Mouse (Mus musculus): ENCODE measurements at regions not wholly inside any gene's neighbourhood (a gene's known extent, or its start where the extent isn't known, plus 50 kb on each side); places are given as distances from the start of the nearest gene placed in this dataset.
"Not testable (repeated sequence)": the region's sequence is repeated elsewhere in the genome, so short reads cannot be mapped to it uniquely, and the experiment has no call there.

GRCm38 (mm10) chr12:77854281-77855075 lies 339.6 kb upstream of the Gm6657 start:
- no peak for DNase-seq (ENCODE audit: low read depth)

DNA sequence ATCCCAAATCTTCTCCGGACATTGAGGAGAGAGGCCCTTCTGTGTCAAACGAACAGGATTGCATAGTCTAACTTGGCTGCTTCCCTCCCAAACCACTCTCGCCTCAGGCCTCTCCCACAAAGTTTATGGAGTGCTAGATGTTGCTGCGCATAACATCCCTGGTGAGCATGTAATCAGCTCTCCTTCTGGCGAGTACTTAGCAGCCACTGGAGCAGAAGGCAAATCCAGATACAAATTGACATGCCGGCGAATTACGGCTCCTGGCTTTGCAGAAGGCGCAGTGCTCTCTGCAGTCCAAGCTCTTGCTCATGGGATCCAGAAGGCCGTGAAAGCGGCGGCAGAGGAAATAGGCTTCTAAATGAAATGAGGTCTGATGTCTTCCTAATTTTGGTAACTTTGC lies 338.2 kb upstream of the Gm6657 start:
- DNase-seq (ENCODE audit: low read depth) = no peak

- no peak for DNase-seq (ENCODE audit: low read depth)
These were observed 336.8 kb upstream of the Gm6657 start for GRCm38 (mm10) chr12:77857281-77857680.

- no peak for DNase-seq (ENCODE audit: low read depth)
These were observed 333.1 kb upstream of the Gm6657 start for GRCm38 (mm10) chr12:77860769-77861557.

DNA sequence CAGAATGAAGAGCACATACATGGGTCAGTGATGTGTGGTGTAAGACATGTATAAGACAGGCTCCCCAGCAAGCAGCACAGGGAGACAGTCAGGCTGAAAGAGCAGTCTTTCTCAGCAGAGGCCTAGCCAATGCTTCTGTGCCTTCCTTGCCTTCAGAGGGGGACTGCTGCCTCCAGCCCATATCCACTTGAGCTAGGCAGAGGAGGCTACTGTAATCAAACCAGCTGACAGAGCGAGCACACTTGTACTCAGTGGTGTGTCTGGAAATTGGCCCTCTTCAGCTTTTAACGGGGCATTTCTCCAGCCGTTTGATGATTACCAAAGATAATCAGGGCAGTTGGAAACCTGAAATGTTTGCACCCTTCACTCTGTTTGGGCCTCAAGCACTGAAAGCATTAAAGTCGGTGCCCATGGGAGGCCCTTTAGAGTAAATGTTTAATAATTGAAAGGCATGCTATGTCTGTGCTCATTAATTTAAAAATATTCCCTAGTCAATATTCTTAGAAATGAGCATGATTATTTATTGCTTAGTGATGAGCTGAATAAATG lies 326.0 kb upstream of the Gm6657 start:
- DNase-seq (ENCODE audit: low read depth) = no peak

DNA sequence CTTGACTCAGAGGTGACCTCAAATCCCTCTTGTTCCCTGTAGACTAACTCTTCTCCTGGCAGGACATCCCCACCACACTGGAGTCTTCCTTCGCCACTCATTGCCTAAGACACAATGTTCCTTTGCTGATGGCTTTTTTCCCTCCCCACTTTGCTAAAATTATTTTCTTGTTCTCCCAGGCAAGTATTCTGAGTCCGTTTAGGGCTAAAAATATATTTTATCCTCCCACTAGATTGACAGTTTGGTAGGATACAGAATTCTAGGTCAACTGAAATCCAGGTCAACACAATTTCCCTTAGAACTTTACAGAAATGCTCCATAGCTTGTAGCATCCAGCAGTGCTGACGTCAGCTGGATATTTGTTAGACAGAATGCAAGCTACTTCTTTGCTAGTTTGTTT lies 324.7 kb upstream of the Gm6657 start:
- DNase-seq (ENCODE audit: low read depth) = no peak

- DNase-seq (ENCODE audit: low read depth) = no peak
These were observed 306.7 kb upstream of the Gm6657 start for GRCm38 (mm10) chr12:77887335-77887734.

DNA sequence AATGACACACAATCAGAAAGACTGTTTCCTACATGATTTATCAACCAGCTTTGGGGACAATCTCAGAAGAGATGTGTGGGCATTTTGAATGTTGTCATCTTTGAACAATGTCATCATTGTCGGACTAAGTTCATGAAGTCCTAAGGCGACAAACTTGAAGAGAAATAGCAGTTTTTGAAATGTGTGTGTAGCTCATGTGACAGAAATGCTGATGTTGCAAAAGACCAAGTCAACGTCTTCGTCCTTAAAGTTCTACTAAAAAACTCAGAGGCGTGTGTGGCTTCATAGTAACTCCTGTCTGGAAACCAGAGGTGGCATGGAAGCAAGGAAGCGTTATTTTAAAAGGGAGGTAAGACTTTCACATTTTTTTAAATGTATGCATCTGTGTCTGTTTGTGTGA lies 302.6 kb upstream of the Gm6657 start:
- no peak for DNase-seq (ENCODE audit: low read depth)

GRCm38 (mm10) chr12:77894238-77894637 lies 299.8 kb upstream of the Gm6657 start:
- no peak for DNase-seq (ENCODE audit: low read depth)

GRCm38 (mm10) chr12:77895508-77895907 lies 298.5 kb upstream of the Gm6657 start:
- no peak for DNase-seq (ENCODE audit: low read depth)

DNA sequence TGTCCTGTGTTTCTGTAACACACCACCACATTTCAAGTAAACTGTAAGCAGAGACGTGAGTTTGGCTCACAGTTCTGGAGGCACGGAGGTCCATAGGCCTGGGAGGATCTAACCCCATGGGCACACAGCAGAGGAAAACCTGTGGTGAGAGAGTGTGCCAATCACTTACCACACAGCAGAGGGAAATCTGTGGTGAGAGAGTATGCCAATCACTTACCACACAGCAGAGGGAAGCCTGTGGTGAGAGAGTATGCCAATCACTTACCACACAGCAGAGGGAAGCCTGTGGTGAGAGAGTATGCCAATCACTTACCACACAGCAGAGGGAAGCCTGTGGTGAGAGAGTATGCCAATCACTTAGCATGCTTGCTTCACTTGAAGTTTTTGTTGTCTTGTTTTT lies 295.1 kb upstream of the Gm6657 start:
- not testable (repeated sequence) for DNase-seq (ENCODE audit: low read depth)

DNA sequence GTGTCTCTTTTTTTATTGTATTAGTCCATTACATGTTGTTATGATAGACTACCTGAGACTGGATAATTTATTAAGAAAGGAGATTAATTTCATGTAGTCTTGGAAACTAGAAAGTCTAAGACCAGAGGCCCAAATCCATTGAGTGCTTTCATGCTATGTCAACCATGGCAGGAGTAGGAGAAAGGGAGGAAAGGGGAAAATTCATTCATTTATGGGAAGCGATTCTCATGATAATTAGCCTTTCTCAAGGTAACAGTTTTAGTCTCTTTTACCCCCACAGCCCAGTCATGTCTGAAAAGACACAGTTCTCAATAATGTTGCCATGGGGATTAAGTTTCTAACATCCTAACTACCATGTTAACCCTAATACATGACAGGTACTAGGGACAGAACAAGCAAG lies 292.8 kb upstream of the Gm6657 start:
- no peak for DNase-seq (ENCODE audit: low read depth)

DNA sequence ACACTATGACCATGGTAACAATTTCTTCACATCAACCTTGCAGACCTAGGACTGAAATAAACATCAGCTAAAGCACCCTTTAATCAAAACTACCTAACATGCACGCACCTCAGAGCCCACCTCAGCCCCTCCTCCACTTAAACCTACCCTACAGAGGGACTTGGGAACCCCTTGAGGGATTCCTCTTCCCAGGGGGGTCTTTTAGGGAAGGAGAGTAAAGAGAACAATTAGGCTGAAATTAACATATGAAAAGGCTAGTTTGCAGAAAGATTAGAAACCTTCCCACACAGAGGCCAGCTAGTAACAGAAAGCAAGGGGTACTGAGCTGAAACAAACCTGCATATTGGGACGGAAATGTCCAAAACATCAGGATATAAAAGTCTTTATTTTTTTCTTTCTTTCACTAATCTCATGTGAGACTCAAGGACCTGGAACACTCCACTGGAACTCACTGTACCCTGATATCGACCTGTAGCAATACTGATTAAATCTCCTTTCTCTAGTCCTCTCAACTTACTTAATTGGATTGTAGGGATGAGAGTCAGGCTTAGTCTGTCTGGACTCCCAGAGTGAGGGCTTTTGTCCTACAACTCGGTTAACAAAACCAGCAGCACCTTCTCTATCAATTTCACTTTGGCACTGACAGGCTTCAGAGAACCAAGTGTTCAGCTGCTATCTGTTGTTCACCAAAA lies 281.0 kb upstream of the Gm6657 start:
- DNase-seq (ENCODE audit: low read depth) = no peak

DNA sequence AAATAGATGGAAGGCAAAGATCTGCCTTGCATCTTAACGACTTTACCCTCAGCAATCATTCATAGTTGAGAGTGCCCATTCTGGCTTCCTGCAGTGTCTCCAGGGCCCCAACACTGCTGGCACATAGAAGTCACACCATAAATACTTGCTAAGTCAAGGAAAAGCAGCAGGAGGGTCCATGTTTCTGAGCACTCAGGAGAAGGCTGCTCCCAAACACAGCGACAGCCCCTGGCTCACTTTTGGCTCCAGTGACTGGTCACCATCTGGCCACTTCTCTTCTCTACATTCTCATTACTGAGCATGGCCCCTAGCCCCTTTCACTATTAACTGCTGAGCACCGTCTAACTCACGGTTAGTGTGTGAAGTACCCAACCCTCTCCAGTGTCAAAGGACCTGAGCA lies 265.3 kb upstream of the Gm6657 start:
- no peak for DNase-seq (ENCODE audit: low read depth)

DNA sequence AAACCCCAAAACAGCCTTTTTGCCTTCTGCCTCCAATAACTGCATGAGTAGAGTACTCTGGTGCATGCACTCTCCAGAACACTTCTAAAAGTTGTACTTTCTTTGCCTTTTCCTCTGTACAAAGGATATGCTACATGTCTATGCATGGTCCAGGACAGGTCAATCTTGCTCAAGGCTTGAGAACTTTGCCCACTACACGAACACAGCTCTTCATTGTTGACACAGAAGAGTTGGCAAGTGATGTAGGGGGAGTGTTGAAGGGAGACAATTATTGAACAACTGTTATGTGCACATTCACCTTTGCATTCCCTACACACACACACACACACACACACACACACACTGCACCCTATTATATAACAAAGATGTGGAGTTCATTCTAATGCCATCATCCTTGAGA lies 264.5 kb upstream of the Gm6657 start:
- DNase-seq (ENCODE audit: low read depth) = no peak

DNA sequence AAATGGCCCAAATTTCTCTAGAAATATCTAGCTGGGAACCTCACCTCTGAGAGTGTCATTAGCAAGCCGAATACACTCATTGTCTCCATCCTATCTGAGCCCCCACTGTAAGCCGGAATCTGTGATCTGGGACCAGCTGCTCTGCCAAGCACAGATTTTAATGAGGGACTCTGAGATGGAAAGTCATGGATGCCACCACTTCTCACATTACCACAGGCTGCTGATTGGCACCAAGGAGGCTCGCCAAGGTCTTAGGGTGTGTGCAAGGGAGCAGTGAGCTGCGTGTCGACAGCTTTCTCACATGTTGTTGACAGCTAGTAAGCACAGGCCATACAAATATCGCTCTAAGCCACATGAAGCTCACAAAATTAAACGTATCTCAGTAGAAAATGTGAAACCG lies 250.1 kb upstream of the Gm6657 start:
- no peak for DNase-seq (ENCODE audit: low read depth)

DNA sequence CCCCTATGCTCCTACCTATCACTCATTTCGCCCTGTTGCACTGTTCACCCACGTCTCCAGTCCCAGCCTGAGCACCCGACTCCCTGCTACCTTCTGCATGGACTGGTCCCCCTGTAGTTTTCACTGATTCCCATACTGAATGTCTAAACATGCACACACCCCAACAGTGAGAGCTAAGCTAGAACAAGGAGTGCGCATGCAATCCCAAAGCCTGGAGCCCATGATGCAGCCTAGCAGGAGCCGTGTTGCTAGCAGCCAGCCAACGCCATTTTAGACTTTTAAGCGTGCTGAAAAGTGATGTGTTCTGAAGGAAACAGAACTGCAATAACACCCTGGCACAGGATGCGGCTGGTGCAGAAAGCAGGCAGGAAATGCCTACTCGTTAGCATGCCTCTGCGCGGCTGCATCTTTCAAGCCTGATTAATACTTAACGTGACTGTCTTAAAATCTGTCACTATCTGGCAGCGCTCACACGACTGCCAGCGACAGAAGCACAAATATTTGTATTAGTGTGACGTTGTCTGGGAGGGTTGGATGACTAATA lies 244.5 kb upstream of the Gm6657 start:
- DNase-seq (ENCODE audit: low read depth) = no peak

GRCm38 (mm10) chr12:77952492-77952891 lies 241.6 kb upstream of the Gm6657 start:
- no peak for DNase-seq (ENCODE audit: low read depth)

- no peak for DNase-seq (ENCODE audit: low read depth)
These were observed 231.4 kb upstream of the Gm6657 start for GRCm38 (mm10) chr12:77962631-77963030.

DNA sequence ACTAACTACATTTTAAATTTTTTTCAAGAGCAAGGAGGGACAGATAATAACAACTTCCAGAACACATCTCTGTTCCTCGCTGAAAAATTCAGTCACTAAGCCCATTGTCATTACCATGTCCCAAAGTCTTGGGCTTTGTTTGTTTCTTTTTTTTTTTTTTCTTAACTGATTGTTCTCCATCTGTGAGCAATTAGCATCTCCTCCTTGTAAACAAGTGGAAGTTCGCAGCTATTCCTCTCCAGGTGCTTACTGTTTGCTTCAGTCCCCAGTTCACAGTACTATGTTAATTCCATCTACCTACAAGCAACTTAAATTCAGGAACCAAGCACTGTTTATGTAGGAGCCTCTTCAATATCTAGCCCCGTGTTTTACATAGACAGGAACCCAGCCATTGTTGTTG lies 225.5 kb upstream of the Gm6657 start:
- no peak for DNase-seq (ENCODE audit: low read depth)

GRCm38 (mm10) chr12:77970026-77970425 lies 224.0 kb upstream of the Gm6657 start:
- DNase-seq (ENCODE audit: low read depth) = no peak

- DNase-seq (ENCODE audit: low read depth) = no peak
These were observed 221.9 kb upstream of the Gm6657 start for GRCm38 (mm10) chr12:77972165-77972564.

Measured in gonadal fat pad, adult 2 months (tissue).